Mouse (Mus musculus): Measurements from ENCODE around the gene Cnbd2. TPM values are rescaled to one million over a fixed set of nuclear protein-coding genes. Genes with fewer than 3 reads are reported as not detected.
A peak's percentile ranks its signal among the peaks of the same experiment; 100 is the strongest.

Gene Cnbd2
- total and polyA plus RNA-seq, 3 experiments, result 1.0 to 3.6 (median 3.0) TPM

DNA sequence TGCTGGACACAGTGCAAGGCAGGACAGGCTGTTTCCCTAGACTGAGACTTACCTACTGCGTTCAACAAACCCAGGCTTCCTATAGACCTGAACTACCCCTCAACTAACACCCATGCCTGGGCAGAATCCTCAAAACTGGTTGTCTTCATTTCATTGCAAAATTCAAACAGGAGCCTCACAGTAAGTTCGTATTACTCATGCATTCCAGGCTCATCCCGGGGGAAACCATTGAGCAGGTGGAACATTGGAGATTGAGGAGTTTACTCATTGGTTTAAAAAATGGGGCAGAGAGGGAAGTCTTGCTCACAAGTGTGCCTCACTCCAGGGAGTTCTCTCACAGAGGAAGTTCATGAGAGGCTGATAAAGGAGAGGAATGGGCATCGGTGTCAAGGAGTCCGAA is 1.6 kb upstream of the Cnbd2 start:
- Histone ChIP-seq H3K9me3 (replicated peaks; ENCODE audit: low read length) (peaks cover 6% of the 10 kb centered on the region), H3K36me3 (replicated peaks in 1 of 2; ENCODE audit: control insufficient read depth in 1 of 2, insufficient read depth in 1 of 2, low read length in 1 of 2) (peaks cover 6 to 38% of the 10 kb centered on the region in 2 experiments), H3K4me2 (ENCODE audit: insufficient read depth, low read depth, poor library complexity, severe bottlenecking) (peak overlapping the region; percentile 44; the same call in 1 of the 2 replicates), H3K4me1 (ENCODE audit: control insufficient read depth in 1 of 2, insufficient read depth in 2 of 2) (peaks cover 3 to 27% of the 10 kb centered on the region in 2 experiments; a peak in 2 of 4 replicates), H3K9ac (ENCODE audit: insufficient read depth, low read depth) (no peak overlapping the region), H3K27me3 (replicated peaks) (no peaks in the 10 kb centered on the region), H3K4me3 (replicated peaks in 1 of 3; ENCODE audit: low read depth in 2 of 3, low read length in 2 of 3, poor library complexity in 1 of 3) (no peak overlapping the region), H3K27ac (ENCODE audit: insufficient read depth, low read depth) (peak overlapping the region; percentile 43; the same call in 1 of the 2 replicates), H3K79me2 (replicated peaks; ENCODE audit: control insufficient read depth, extremely low read depth, insufficient read depth, poor library complexity, severe bottlenecking) (peaks cover 3% of the 10 kb centered on the region)
- in situ Hi-C loops (cut with MboI; ENCODE audit: low pct_ligation_motif_present, low pct_unique_long_range_greater_than_20kb, low sequenced_read_pairs), result no loop called here
- TF ChIP-seq ZKSCAN1 (IDR thresholded peaks at IDR 0.05; ENCODE audit: borderline replicate concordance, low read depth, low read length) (no peak), CHD2 (IDR thresholded peaks at IDR 0.05; ENCODE audit: low read length) (no peak), USF2 (conservative IDR thresholded peaks at IDR 0.05; ENCODE audit: low read depth, low read length) (no peak), NRF1 (IDR thresholded peaks at IDR 0.05; ENCODE audit: low read depth, low read length) (no peak), IRF4 (IDR thresholded peaks at IDR 0.05; ENCODE audit: low read depth, low read length) (no peak), UBTF (IDR thresholded peaks at IDR 0.05; ENCODE audit: low read depth, low read length) (no peak), TBP (conservative IDR thresholded peaks at IDR 0.05; ENCODE audit: low read depth, low read length) (no peak), CHD1 (IDR thresholded peaks at IDR 0.05; ENCODE audit: low read depth, low read length) (no peak), JUN (IDR thresholded peaks at IDR 0.05; ENCODE audit: insufficient read depth, low read depth, low read length) (no peak), SIN3A (IDR thresholded peaks at IDR 0.05; ENCODE audit: low read length) (no peak), POLR2A (IDR thresholded peaks at IDR 0.05; ENCODE audit: low read depth, low read length) (no peak), JUND (conservative IDR thresholded peaks at IDR 0.05; ENCODE audit: low read depth, low read length) (no peak), GABPA (IDR thresholded peaks at IDR 0.05; ENCODE audit: insufficient replicate concordance, low read depth, low read length) (no peak), USF1 (IDR thresholded peaks at IDR 0.05; ENCODE audit: low read depth, low read length) (no peak), MXI1 (IDR thresholded peaks at IDR 0.05; ENCODE audit: low read depth, low read length) (no peak), E2F4 (IDR thresholded peaks at IDR 0.05; ENCODE audit: insufficient replicate concordance, low read depth, low read length) (no peak), EP300 (IDR thresholded peaks at IDR 0.05; ENCODE audit: low read length) (no peak)
- dilution Hi-C loops (cut with MboI; ENCODE audit: extremely low pct_ligation_motif_present, extremely low pct_unique_long_range_greater_than_20kb, low sequenced_read_pairs), result no loop called here
- DNase-seq (ENCODE audit: extremely low read depth), result no peak

DNA sequence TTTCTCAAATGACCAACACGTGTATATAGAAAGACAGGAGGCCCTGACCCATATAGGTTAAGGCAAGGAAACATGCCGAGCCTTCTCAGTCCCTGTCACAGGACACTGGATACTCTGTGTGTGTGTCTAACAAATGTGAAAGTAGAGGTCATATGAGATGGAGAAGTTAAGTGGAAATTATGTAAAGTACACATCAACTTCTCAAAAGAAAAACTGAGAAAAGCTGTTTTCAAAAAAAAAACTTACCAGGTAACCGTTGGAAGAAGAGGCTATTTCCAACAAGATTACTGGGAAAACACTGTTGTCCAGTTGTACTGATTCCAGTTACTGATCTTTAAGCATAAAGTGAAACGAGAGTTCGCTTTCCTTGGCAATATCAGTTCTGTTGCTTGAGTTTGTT is 1.2 kb upstream of the Cnbd2 start:
- no peak overlapping the region for H3K9ac ChIP-seq (ENCODE audit: insufficient read depth, low read depth)
- H3K4me3 ChIP-seq (replicated peaks in 1 of 3; ENCODE audit: low read depth in 2 of 3, low read length in 2 of 3, poor library complexity in 1 of 3), result peak overlapping the region in 2 of 3 experiments; percentile 76 to 86
- no peak for DNase-seq (ENCODE audit: extremely low read depth)
- peak overlapping the region; percentile 69 for H3K4me2 ChIP-seq (ENCODE audit: insufficient read depth, low read depth, poor library complexity, severe bottlenecking)
- in situ Hi-C loops (cut with MboI; ENCODE audit: low pct_ligation_motif_present, low pct_unique_long_range_greater_than_20kb, low sequenced_read_pairs), result no loop called here
- H3K27ac ChIP-seq (ENCODE audit: insufficient read depth, low read depth), result peak overlapping the region; percentile 96
- peaks cover 3% of the 10 kb centered on the region for H3K79me2 ChIP-seq (replicated peaks; ENCODE audit: control insufficient read depth, extremely low read depth, insufficient read depth, poor library complexity, severe bottlenecking)
- peaks cover 6 to 37% of the 10 kb centered on the region in 2 experiments for H3K36me3 ChIP-seq (replicated peaks in 1 of 2; ENCODE audit: control insufficient read depth in 1 of 2, insufficient read depth in 1 of 2, low read length in 1 of 2)
- H3K27me3 ChIP-seq (replicated peaks), result no peaks in the 10 kb centered on the region
- peaks cover 3 to 27% of the 10 kb centered on the region in 2 experiments; a peak in 3 of 4 replicates for H3K4me1 ChIP-seq (ENCODE audit: control insufficient read depth in 1 of 2, insufficient read depth in 2 of 2)
- peaks cover 6% of the 10 kb centered on the region for H3K9me3 ChIP-seq (replicated peaks; ENCODE audit: low read length)
- dilution Hi-C loops (cut with MboI; ENCODE audit: extremely low pct_ligation_motif_present, extremely low pct_unique_long_range_greater_than_20kb, low sequenced_read_pairs), result no loop called here
- TF ChIP-seq NRF1 (IDR thresholded peaks at IDR 0.05; ENCODE audit: low read depth, low read length) (no peak), RCOR1 (conservative IDR thresholded peaks at IDR 0.05; ENCODE audit: low read depth, low read length) (no peak), POLR2AphosphoS2 (IDR thresholded peaks at IDR 0.05; ENCODE audit: low read depth, low read length) (no peak), UBTF (IDR thresholded peaks at IDR 0.05; ENCODE audit: low read depth, low read length) (no peak), JUND (conservative IDR thresholded peaks at IDR 0.05; ENCODE audit: low read depth, low read length) (no peak), HCFC1 (IDR thresholded peaks at IDR 0.05; ENCODE audit: low read depth, low read length) (0 out of 2 replicates have a peak, but pooled peaks have one; percentile 6), MYC (IDR thresholded peaks at IDR 0.05; ENCODE audit: low read depth, low read length) (no peak; the same call in 1 of the 2 replicates), USF2 (conservative IDR thresholded peaks at IDR 0.05; ENCODE audit: low read depth, low read length) (no peak), E2F4 (IDR thresholded peaks at IDR 0.05; ENCODE audit: insufficient replicate concordance, low read depth, low read length) (no peak), ZKSCAN1 (IDR thresholded peaks at IDR 0.05; ENCODE audit: borderline replicate concordance, low read depth, low read length) (no peak), ELF1 (IDR thresholded peaks at IDR 0.05; ENCODE audit: low read depth, low read length) (no peak), JUN (IDR thresholded peaks at IDR 0.05; ENCODE audit: insufficient read depth, low read depth, low read length) (no peak), MAFK (IDR thresholded peaks at IDR 0.05; ENCODE audit: insufficient replicate concordance, low read length) (no peak; the same call in 1 of the 2 replicates), IRF4 (IDR thresholded peaks at IDR 0.05; ENCODE audit: low read depth, low read length) (peak; percentile 27; the same call in 1 of the 2 replicates), PAX5 (IDR thresholded peaks at IDR 0.05; ENCODE audit: low read length) (no peak), CHD1 (IDR thresholded peaks at IDR 0.05; ENCODE audit: low read depth, low read length) (no peak), ETS1 (conservative IDR thresholded peaks at IDR 0.05; ENCODE audit: low read depth, low read length) (0 out of 2 replicates have a peak, but pooled peaks have one; percentile 14), TCF12 (IDR thresholded peaks at IDR 0.05; ENCODE audit: low read depth, low read length) (no peak), ZNF384 (IDR thresholded peaks at IDR 0.05; ENCODE audit: low read depth, low read length) (peak; percentile 80), SMC3 (IDR thresholded peaks at IDR 0.05; ENCODE audit: low read depth, low read length) (no peak), CTCF (conservative IDR thresholded peaks at IDR 0.05 in 1 of 2, IDR thresholded peaks at IDR 0.05 in 1 of 2; ENCODE audit: low read depth in 2 of 2, low read length in 2 of 2) (no peak), ZMIZ1 (IDR thresholded peaks at IDR 0.05; ENCODE audit: low read depth, low read length) (no peak), MXI1 (IDR thresholded peaks at IDR 0.05; ENCODE audit: low read depth, low read length) (0 out of 2 replicates have a peak, but pooled peaks have one; percentile 19), BHLHE40 (IDR thresholded peaks at IDR 0.05; ENCODE audit: low read depth, low read length) (peak; percentile 46; the same call in 1 of the 2 replicates), CHD2 (IDR thresholded peaks at IDR 0.05; ENCODE audit: low read length) (no peak)
